Mouse (Mus musculus) intestine, postnatal 0 days (tissue): ENCODE data around the gene Olfr1344. TPM values are rescaled to one million over a fixed set of nuclear protein-coding genes. Genes with fewer than 3 reads are reported as not detected.
A peak's percentile ranks its signal among the peaks of the same experiment; 100 is the strongest.

ENCODE experiments used
- ATAC-seq: fragments of 200-750 bp; cut with Nextera tagmentation; 2 replicates; pipeline ENCODE4 v1.8.0; 2017; ENCODE audit warnings: mild to moderate bottlenecking, moderate TSS enrichment, moderate library complexity
- H3K27ac ChIP-seq: fragments of 300-500 bp; sonication (generic); 2 replicates; pipeline ENCODE4 v1.5.1; 2014; ENCODE audit warnings: mild to moderate bottlenecking, low read depth, low read length, moderate library complexity
- H3K27me3 ChIP-seq: fragments of 300-500 bp; sonication (generic); replicated peaks from 2 replicates; pipeline ENCODE4 v1.6.1; 2014; ENCODE audit warnings: low read length, mixed read lengths; ENCODE audit not compliant: control insufficient read depth, insufficient read depth
- H3K36me3 ChIP-seq: fragments of 300-500 bp; sonication (generic); 2 replicates; pipeline ENCODE4 v1.6.1; 2014; ENCODE audit warnings: mild to moderate bottlenecking, moderate library complexity; ENCODE audit not compliant: control insufficient read depth, insufficient read depth
- H3K4me1 ChIP-seq: fragments of 300-500 bp; sonication (generic); replicated peaks from 2 replicates; pipeline ENCODE4 v1.6.1; 2014; ENCODE audit warnings: antibody characterized with exemption, low read length, mixed read lengths; ENCODE audit not compliant: control insufficient read depth, insufficient read depth
- H3K4me2 ChIP-seq: fragments of 300-500 bp; sonication (generic); replicated peaks from 2 replicates; pipeline ENCODE4 v1.6.1; 2014; ENCODE audit warnings: low read depth, mild to moderate bottlenecking, moderate library complexity
- H3K4me3 ChIP-seq: fragments of 300-500 bp; sonication (generic); 2 replicates; pipeline ENCODE4 v1.5.1; 2014; ENCODE audit warnings: low read depth, low read length
- H3K9ac ChIP-seq: fragments of 300-500 bp; sonication (generic); 2 replicates; pipeline ENCODE4 v1.6.1; 2014; ENCODE audit warnings: mild to moderate bottlenecking, low read depth, low read length
- H3K9me3 ChIP-seq: fragments of 300-500 bp; sonication (generic); 2 replicates; pipeline ENCODE4 v1.6.1; 2016; ENCODE audit warnings: mixed run types; ENCODE audit not compliant: control insufficient read depth
- CTCF ChIP-seq: sonication (generic); IDR thresholded peaks from 2 replicates; pipeline ENCODE4 v1.5.1; 2016; ENCODE audit warnings: low read depth, mild to moderate bottlenecking, control low read depth, antibody characterized with exemption, moderate library complexity
- WGBS: fragments of 180-500 bp; shearing (Covaris S2); extraction: QIAGEN DNeasy Blood & Tissue Kit; methylation state at CpG from one replicate; pipeline ENCODE4 v1.1.7; 2014; 5-methylcytosine and 5-hydroxymethylcytosine counted together
- polyA plus RNA-seq: library from polyadenylated mRNA; unstranded; fragments of >200 nt; fragmentation: Nextera tagmentation; extraction: Ambion mirVana; gene quantifications from 2 replicates; pipeline ENCODE4 v1.2.1, GENCODE M21; 2015

Gene Olfr1344
- polyA plus RNA-seq: not detected in 2 replicates

DNA sequence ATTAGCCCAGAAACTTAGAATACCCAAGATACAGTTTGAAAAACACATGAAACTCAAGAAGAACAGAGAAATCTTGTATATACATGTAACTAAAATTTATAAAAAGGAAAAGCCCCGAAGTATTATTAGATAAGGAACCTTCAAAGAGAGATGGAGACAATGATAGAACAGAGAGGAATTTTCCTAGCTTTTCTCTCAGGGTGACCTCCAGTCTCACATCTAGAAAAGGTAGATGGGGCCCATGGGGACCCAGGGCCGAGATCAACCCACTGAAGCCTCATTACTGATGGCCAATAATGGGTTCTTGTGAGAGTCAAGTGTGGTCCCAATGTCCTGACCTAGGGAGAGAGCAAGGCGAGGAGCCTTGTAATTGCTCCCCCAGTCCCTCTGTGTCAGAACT lies at the start of gene Olfr1344:
Gene Olfr1344, plus strand, starts transcription at position 301 of the 400 bp plus-strand sequence.
- Histone ChIP-seq H3K4me3 (no peak within 1 kb of the TSS), H3K4me1 (no peaks in the 10 kb centered on the region), H3K27ac (no peak within 1 kb of the TSS), H3K9ac (no peak within 1 kb of the TSS), H3K4me2 (no peak within 1 kb of the TSS), H3K36me3 (no peaks in the 10 kb centered on the region), H3K9me3 (no peaks in the 10 kb centered on the region), H3K27me3 (no peaks in the 10 kb centered on the region)
- no peak for TF ChIP-seq CTCF
- ATAC-seq: no peak
- WGBS: 74% methylated on average over 3 of the region's 3 CpGs

DNA sequence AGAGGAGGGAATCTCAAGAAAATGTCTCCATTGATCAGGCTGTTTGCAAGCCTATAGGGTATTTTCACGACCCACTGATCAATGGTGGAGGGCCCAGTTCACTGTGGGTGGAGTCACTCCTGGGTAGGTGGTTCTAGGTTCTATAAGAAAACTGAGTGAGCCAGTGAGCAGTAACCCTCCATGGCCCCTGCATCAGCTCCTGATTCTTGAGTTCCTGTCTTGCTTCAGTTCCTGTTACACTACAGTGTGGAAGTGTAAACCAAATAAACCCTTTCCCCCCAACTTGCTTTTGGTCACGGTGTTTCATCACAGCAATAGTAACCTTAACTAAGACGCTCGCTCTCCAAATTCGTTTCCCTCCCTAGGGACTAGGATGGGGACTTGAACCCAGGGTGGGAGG lies 49.5 kb upstream of the Olfr1344 start:
- Histone ChIP-seq H3K27ac (no peak overlapping the region), H3K4me1 (no peaks in the 10 kb centered on the region), H3K4me2 (no peak overlapping the region), H3K9ac (no peak overlapping the region), H3K4me3 (no peak overlapping the region), H3K36me3 (peaks cover 18% of the 10 kb centered on the region), H3K9me3 (no peaks in the 10 kb centered on the region), H3K27me3 (no peaks in the 10 kb centered on the region)
- TF ChIP-seq CTCF: no peak
- ATAC-seq: no peak
- WGBS: 81% methylated on average over 5 of the region's 5 CpGs

DNA sequence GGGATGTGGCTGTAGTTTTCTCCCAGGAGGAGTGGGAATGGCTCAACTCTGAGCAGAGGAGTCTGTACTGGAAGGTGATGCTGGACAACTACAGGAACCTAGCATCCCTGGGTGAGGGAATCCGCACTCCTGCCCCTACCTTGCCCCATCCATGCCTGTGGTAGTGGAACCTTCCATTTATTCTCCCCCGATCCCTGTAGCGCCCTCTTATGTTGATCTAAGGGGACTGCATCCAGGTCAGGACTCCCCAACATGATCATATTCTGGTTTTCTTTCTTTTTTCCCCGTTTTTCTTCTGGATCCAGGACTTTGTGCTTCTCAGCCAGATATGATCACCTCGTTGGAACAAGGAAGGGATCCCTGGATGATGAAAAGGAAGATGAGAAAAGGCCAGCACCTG lies 49.0 kb upstream of the Olfr1344 start:
- no peaks in the 10 kb centered on the region for H3K27me3 ChIP-seq
- H3K27ac ChIP-seq: no peak overlapping the region
- peaks cover 23% of the 10 kb centered on the region for H3K36me3 ChIP-seq
- H3K4me3 ChIP-seq: no peak overlapping the region
- H3K4me1 ChIP-seq: no peaks in the 10 kb centered on the region
- no peak for ATAC-seq
- WGBS: 69% methylated on average over 5 of the region's 5 CpGs
- no peak overlapping the region for H3K9ac ChIP-seq
- TF ChIP-seq CTCF: peak; percentile 24; the same call in 1 of the 2 replicates
- H3K4me2 ChIP-seq: no peak overlapping the region
- H3K9me3 ChIP-seq: no peaks in the 10 kb centered on the region

DNA sequence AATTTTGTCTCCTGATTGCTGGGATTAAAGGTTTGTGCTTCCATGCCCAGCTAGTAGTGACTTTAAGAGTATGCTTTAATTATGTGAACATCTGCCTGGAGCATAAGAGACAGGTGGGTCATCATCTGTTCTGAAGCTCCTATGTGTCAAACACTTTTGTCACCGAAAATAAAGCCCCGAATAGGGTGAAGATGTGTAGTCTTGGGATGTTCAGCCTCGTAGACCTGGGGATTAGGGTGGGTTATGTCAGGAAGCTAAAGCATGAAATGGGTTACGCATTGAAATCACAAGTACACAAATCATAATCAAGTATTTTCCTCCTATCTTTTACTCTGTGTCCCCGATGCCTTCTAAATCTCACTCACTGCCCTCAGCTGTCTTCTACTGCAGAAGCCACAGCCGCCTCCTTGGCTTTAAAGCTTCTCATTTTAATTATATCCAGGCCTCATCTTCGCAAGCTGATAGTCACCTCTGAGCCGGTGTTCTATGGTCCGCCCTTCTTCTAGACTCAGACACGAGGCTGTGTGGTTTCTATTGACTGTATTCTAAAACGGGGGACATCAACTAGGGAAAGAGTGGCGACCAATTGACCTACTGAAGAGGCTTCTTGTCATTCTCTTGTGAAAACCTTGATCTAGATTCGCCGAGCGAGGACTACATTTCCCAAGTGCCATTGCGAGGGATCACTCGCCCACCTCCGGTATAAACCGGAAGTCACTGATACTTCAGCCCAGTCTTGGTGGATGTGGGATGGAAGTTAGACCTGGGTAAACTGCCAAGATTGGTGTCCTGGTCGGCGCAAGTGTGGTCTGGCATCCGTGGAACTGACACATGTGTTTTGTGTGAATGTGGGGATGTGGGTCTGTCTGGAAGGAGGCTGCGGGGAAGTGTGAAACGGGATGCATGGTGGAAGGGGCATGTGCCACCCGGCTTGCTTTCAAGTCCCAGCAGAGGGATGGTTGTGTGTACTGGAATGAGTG lies 40.2 kb upstream of the Olfr1344 start, which contains the start of gene Smim17:
Gene Smim17, plus strand, starts transcription at position 720 of the 980 bp plus-strand sequence.
- Histone ChIP-seq H3K9me3 (no peaks in the 10 kb centered on the region), H3K4me1 (no peaks in the 10 kb centered on the region), H3K27ac (no peak within 1 kb of the TSS), H3K9ac (peak within 1 kb of the TSS; percentile 26; the same call in 1 of the 2 replicates), H3K4me2 (peak within 1 kb of the TSS; percentile 73), H3K36me3 (peaks cover 15% of the 10 kb centered on the region; the same call in 1 of the 2 replicates), H3K27me3 (no peaks in the 10 kb centered on the region), H3K4me3 (peak within 1 kb of the TSS; percentile 39)
- 27% methylated on average over 25 of the region's 25 CpGs for WGBS
- no peak for TF ChIP-seq CTCF
- ATAC-seq: no peak

DNA sequence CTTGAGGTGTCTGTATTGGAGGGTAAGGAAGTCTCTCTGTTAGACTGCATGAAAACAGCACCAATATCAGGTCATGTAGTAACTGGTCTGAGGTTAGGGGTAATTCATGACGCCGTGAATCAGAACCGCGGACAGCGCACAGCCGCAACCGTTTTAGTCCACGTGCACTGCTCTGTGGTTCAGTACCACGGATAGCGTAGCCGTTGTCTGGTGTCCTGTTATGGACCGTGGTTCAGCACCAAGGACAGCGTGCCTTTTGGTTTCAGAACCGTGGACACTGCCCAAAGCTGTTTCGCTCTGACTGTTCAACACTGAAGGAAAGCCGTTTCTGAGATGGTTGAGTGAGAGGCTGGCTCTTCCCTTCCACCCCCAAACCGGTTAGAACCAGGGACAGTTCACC lies 28.4 kb upstream of the Olfr1344 start, which contains the start of gene Gm20715:
Gene Gm20715, plus strand, starts transcription at position 235 of the 400 bp plus-strand sequence.
- Histone ChIP-seq H3K27ac (no peak within 1 kb of the TSS), H3K4me2 (no peak within 1 kb of the TSS), H3K36me3 (no peaks in the 10 kb centered on the region), H3K27me3 (no peaks in the 10 kb centered on the region), H3K9me3 (no peaks in the 10 kb centered on the region), H3K9ac (no peak within 1 kb of the TSS), H3K4me1 (no peaks in the 10 kb centered on the region), H3K4me3 (no peak within 1 kb of the TSS)
- 1% methylated on average over 17 of the region's 17 CpGs for WGBS
- TF ChIP-seq CTCF: peak; percentile 48
- peak; percentile 99 for ATAC-seq

DNA sequence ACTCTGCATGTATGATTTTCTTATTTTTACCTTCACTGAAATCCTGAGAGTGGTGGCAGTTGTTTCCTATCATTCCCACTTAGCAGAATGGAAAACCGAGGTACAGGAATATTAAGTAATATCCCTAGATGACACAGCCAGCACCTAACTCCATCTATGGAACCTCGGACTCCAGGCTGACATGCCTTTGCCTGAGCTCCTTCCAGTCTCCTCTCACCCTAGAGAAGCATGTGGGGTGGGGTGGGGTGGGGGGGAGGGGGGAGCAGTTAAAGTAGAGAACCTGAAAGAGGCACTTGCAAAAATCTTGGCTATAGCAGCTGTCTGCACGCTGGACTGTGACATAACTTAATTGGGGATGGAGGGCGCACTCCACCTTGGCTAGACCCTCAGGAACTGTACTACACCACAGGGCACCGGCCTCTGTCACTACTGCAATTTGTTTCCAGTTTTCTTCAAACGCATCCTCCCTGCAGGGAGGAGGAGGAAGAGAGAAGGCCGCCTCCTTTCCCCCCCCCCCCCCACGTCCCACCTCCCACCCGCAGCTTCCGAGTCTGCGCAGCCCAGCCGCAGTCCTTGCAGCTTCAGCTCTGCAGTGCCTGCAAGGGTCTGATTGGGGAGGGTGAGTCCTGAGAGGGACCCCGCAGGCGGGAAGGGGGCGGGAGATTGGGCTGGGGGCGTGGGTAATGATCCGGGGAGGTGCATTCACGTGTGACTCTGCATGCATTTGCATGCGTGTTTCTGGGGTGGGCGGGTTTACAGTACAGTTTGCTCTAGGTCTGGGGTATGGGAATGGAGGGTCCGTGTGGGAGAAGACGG lies 23.7 kb upstream of the Olfr1344 start:
- WGBS: 9% methylated on average over 18 of the region's 22 CpGs
- Histone ChIP-seq H3K27me3 (no peaks in the 10 kb centered on the region), H3K4me2 (no peak overlapping the region), H3K4me3 (no peak overlapping the region), H3K9me3 (no peaks in the 10 kb centered on the region), H3K4me1 (no peaks in the 10 kb centered on the region), H3K36me3 (no peaks in the 10 kb centered on the region), H3K27ac (no peak overlapping the region), H3K9ac (no peak overlapping the region)
- no peak for ATAC-seq
- TF ChIP-seq CTCF: no peak
